Mouse (Mus musculus) layer of hippocampus, adult 11-12 months (tissue): ENCODE results near the gene Csrnp2.

Experiments used
- DNase-seq: peaks from one replicate; pipeline ENCODE4 v3.0.0; 2022; ENCODE audit warnings: low spot score

The Csrnp2 gene

DNA sequence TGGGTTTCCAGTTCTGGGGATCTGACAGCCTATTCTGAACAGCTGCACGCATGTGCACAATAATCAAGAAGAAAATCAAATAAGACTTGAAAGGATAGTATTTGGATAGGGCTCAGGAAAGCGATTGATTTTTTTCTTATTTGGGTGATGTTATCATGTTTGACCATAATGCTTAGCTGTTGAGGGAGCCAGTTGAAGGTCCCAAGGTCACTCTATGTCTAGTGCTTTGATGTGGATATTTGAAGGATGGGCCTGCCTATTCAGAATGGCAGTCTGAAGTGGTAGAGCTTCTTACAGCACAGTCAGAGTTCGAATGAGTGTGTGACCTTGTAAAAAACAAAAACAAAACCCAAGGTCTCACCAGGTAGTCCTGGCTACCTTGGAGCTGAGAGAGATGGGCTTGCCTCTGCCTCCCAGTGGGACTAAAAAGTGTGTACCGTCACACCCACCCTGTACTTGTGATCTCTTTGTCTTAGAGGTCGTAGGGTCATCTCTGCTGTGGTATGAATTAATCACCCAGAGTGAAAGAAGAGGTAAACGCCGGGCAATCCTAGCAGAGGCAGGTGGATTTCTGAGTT lies 21.3 kb downstream of the Csrnp2 start:
- no peak for DNase-seq

GRCm38 (mm10) chr15:100470037-100470436 lies 25.3 kb downstream of the Csrnp2 start:
- DNase-seq = no peak

GRCm38 (mm10) chr15:100469189-100469545 lies 26.1 kb downstream of the Csrnp2 start:
- DNase-seq = no peak

DNA sequence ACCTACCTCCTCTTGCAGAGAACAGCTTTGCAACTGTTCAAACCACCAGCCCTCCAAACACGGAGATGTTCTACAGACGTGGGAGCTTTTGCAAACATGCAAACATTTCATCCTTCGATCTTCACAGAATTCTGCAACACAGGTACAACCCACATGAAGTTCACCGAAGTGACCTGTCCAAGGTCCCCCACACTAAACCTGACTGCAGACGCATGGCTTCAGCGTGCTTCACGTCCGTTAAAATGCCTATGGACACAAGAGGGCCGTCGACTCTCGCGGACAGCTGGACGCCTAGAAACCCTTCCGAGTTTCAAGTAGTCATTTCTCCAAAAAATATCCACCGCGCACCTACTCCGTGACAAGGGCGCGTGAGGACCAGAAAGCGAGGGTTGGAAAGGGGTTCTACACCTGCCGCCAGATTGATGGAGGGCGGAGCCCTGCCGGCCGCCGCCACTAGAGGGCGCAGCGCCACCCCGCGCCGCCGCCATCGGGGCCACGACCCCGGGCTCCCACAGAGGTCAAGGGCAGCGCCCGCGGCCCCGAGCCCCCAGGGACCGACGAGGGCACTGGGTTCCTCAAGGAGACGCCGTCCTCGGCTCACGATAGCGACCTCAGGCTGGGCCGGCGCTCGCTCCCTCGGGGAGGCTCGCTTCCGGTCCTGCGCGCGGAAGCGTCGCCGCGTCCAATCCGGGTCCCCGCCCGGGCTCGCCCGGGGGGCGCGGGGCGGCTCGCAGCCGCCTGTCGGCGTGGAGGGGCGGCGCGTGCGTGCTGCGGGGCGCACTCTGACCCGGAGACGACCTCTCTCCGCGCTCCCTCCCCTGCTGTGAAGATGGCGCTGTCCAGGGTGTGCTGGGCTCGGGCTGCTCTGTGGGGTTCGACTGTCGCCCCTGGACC lies 26.7 kb downstream of the Csrnp2 start, which contains the start of gene Letmd1:
Gene Letmd1, plus strand, starts transcription at position 729 of the 894 bp plus-strand sequence.
- DNase-seq = peak; percentile 90

- DNase-seq = no peak
Observed at GRCm38 (mm10) chr15:100467738-100468137, 27.6 kb downstream of the Csrnp2 start.

DNA sequence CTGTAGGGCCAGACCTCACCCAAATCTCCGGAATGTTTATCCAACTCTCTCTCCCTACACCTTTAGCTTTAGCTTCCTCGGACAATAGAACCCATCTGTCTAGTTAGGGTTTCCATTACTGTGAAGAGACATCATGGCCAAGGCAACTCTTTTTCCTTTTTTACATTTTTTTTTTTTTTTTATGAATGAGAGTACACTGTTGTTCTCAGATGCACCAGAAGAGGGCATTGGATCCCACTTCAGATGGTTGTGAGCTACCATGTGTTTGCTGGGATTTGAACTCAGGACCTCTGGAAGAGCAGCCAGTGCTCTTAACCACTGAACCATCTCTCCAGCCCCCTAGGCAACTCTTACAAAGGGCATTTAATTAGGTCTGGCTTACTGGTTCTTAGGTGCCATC lies 29.9 kb downstream of the Csrnp2 start:
- no peak for DNase-seq

DNA sequence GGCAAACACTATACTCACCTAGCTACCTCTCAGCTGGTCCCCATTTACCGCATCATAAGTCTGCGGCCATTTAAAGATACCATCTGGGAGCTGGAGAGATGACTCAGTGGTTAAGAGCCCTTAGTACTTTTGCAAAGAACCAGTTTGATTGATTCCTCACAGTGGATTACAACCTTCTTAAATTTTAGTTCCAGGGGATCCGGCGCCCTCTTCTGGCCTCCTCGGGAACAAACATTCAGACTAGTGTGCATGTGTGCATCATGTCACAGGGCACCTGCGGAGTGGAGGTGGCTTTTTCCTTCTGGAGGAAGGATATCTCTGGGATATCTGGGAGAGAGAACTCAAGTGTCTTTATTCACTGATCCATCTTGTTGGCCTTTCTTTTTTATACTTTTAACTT lies 31.6 kb downstream of the Csrnp2 start:
- DNase-seq = peak; percentile 77

DNA sequence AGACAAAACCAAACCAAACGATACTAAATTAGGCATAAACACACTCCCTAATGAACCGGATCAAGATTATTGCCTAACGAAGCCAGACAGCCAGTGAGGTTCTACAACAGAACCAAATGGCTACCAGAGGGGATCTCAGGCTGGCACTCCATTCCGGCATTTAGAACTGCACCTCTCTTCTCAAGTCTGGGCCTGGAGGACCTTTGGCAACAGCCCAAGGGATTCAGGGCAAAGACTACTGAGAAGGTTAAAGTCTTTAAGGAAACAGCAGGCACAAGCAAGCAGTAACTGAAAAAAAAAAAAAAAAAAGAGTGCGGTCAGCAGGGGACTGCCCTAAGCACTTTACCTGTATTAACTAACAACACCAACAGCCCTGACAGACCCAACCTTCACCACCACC lies 33.2 kb downstream of the Csrnp2 start:
- DNase-seq = no peak

- no peak for DNase-seq
Observed at GRCm38 (mm10) chr15:100461646-100462045, 33.6 kb downstream of the Csrnp2 start.

DNA sequence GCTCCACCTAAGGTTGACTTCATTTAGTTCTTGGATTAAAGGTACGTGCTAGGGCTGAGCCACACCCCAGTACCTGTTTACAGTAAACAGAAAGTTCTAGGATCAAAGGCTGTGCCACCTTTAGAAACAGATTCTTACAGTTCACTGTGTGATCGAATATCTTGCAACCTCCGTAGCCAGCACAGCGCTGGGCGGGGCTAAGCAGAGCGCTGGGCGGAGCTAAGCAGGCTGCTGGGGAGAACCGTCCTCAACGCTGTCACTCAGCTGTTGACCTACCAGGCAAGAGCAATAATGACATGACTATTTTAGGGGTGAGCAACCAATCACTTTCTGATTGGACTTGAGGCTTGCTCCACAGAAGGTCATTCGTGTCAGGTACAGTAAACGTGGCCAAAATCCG lies 34.3 kb downstream of the Csrnp2 start:
- no peak for DNase-seq

- DNase-seq = peak; percentile 57
Observed at GRCm38 (mm10) chr15:100458055-100458454, 37.2 kb downstream of the Csrnp2 start.

- peak; percentile 64 for DNase-seq
Observed at GRCm38 (mm10) chr15:100457340-100457739, 37.9 kb downstream of the Csrnp2 start.

GRCm38 (mm10) chr15:100456356-100456991 lies 38.8 kb downstream of the Csrnp2 start:
- no peak for DNase-seq

- DNase-seq = no peak
Observed at GRCm38 (mm10) chr15:100452486-100452885, 42.8 kb downstream of the Csrnp2 start.

DNA sequence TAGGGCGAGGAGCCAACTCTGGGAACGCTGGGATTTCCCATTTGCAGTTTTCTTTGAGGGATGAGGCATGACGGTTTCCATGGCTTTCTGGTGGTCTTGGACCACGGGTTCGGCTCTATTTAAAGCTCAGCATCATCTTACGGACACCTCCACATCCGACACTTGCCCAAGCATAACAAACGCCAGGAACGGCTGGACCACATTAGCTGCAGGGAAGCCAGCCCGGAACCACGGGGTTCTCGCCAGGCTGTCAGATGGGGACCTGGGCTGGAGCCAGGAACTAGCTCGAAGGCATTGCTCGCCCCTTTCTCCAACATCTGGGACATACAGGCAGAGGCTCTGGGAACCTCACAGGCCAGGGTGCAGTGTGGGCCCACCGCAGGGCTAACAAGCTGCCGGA lies 44.0 kb downstream of the Csrnp2 start:
- DNase-seq = peak; percentile 48

DNA sequence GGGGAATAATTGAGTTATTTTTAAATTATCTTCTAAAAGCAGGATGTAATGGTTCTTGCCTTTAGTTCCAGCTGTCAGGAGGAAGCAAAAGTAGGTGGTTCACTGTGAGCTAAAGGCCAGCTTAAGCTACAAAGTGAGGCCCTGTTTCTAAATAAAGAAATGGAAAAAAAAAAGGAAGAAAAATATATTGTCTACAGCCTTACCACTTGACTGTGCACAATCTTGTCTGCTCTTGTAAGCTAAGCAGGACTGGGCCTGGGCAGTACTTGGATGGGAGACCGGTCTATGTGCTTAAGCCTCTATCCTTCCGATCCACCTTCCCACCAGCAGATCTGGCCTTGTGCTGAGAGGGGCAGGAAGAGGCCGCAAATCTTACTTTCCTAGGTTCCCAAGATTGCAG lies 45.8 kb downstream of the Csrnp2 start:
- DNase-seq = no peak

- DNase-seq = no peak
Observed at GRCm38 (mm10) chr15:100448572-100448971, 46.7 kb downstream of the Csrnp2 start.

- DNase-seq = no peak
Observed at GRCm38 (mm10) chr15:100446887-100447286, 48.4 kb downstream of the Csrnp2 start.

- DNase-seq = peak; percentile 87
Observed at GRCm38 (mm10) chr15:100443126-100443922, 52.0 kb downstream of the Csrnp2 start.

DNA sequence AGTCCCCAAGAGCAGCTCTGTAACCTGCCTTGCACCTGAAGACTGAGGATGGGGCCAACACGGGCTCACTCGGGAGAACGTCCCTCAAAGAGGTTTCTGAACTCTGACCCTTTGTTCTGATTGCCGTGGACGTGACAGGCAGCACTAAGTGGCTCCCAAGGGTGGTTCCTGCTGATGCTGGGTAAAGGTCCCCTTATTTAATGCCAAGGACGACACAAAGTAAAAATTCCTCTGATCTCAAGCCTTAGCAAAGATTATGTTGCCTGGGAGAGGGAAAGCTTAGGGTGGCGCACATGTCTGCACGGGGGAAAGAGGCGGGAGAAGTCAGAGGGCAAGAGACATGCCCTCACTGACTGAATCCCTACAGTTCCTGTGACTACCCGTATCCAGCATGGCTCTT lies 58.8 kb downstream of the Csrnp2 start:
- no peak for DNase-seq

DNA sequence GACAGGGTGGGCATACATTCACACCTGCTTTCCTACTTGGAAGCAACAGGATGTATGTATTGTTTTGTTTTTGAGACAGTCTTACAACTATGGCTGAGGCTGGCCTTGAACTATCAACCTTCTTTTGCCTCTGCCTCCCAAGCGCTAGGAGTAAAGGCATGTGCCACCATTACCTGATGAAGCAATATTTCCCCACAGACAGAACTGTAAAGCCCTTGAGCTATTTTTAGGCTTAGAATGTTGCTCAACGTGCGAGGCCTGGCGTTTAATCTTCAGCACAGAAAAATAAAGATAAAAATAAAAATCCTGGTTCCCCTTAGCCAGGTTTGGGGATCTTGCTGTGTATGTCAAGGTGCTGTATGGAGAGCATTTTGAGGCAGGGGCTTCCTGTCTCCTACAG lies 59.2 kb downstream of the Csrnp2 start:
- DNase-seq = no peak

DNA sequence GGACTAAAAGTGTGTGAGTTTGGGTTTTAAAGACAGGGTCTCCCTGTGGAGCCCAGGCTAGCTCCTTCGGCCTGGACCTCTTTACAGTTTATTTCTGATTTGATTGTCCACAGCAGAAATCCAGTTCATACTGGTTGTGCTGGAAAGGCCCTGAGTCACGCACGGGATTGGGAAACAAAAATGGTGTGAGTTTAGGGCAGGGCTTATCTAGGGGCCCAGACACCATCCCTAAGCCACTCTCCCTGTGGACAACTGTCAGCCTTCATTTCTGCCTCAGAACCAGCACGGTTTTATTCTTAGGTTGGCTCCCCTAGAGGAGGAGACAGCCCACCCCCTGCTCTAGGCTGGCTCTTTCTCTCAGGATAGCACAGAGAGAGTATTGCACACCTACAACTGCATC lies 62.1 kb downstream of the Csrnp2 start:
- no peak for DNase-seq
